Mouse (Mus musculus) cerebellum, adult (tissue): ENCODE results near the gene Fbxw15.
"Not testable (repeated sequence)": the region's sequence is repeated elsewhere in the genome, so short reads cannot be mapped to it uniquely, and the experiment has no call there.

Experiments
- ATAC-seq: cut with Nextera tagmentation; 2 replicates; pipeline ENCODE4 v1.9.2; 2017; ENCODE audit warnings: mild to moderate bottlenecking, moderate library complexity, mixed read lengths; ENCODE audit not compliant: insufficient number of reproducible peaks, low FRiP score, low TSS enrichment

Gene Fbxw15

GRCm38 (mm10) chr9:109568162-109568561 lies at the start of gene Fbxw15:
Gene Fbxw15 (minus strand): TSS chr9:109568262.
- ATAC-seq, result not testable (repeated sequence)

- ATAC-seq, result not testable (repeated sequence)
These were observed 38.8 kb upstream of the Fbxw15 start for GRCm38 (mm10) chr9:109606837-109607236.

GRCm38 (mm10) chr9:109602128-109602527 lies 34.1 kb upstream of the Fbxw15 start:
- ATAC-seq, result not testable (repeated sequence)

- ATAC-seq, result no peak
These were observed 29.2 kb upstream of the Fbxw15 start for GRCm38 (mm10) chr9:109597226-109597625.

GRCm38 (mm10) chr9:109594866-109595265 lies 26.8 kb upstream of the Fbxw15 start:
- ATAC-seq, result no peak

- ATAC-seq, result no peak
These were observed 2.5 kb downstream of the Fbxw15 start for GRCm38 (mm10) chr9:109565546-109565945.

- ATAC-seq, result not testable (repeated sequence)
These were observed 6.0 kb downstream of the Fbxw15 start for GRCm38 (mm10) chr9:109562106-109562505.

- ATAC-seq, result no peak
These were observed 15.6 kb downstream of the Fbxw15 start for GRCm38 (mm10) chr9:109552483-109552882.

GRCm38 (mm10) chr9:109549666-109550065 lies 18.4 kb downstream of the Fbxw15 start:
- ATAC-seq, result not testable (repeated sequence)

GRCm38 (mm10) chr9:109523385-109524064 lies 44.5 kb downstream of the Fbxw15 start:
- no peak for ATAC-seq
